Mouse (Mus musculus): ENCODE measurements around the gene Trpm1. TPM values are rescaled to one million over a fixed set of nuclear protein-coding genes. Genes with fewer than 3 reads are reported as not detected.

The Trpm1 gene
- not detected in 2 replicates for polyA plus RNA-seq (2012; rRNA removed; ENCODE audit: low replicate concordance)

GRCm38 (mm10) chr7:64153535-64153934 is at the start of gene Trpm1:
Gene Trpm1, plus strand, starts transcription at chr7:64153835.

GRCm38 (mm10) chr7:64287414-64288091 is 133.9 kb downstream of the Trpm1 start, which contains the start of gene Mtmr10:
Gene Mtmr10, plus strand, starts transcription at chr7:64287653.

Other genes starting within 250 kb of the Trpm1 start
- gene E030018B13Rik, start 237.0 kb upstream of the Trpm1 start, polyA plus RNA-seq (2012; rRNA removed; ENCODE audit: low replicate concordance), result not detected in 2 replicates
- gene Klf13, start 214.9 kb upstream of the Trpm1 start, polyA plus RNA-seq (2012; rRNA removed; ENCODE audit: low replicate concordance), result 30.4 and 34.1 TPM in 2 replicates
- 0.85 and 1.6 TPM in 2 replicates for gene Mtmr10, start 133.8 kb downstream of the Trpm1 start, polyA plus RNA-seq (2012; rRNA removed; ENCODE audit: low replicate concordance)
- 0.70 and 1.3 TPM in 2 replicates for gene Fan1, start 220.3 kb downstream of the Trpm1 start, polyA plus RNA-seq (2012; rRNA removed; ENCODE audit: low replicate concordance)
- not detected in 2 replicates for gene Mphosph10, start 238.4 kb downstream of the Trpm1 start, polyA plus RNA-seq (2012; rRNA removed; ENCODE audit: low replicate concordance)
- gene Mcee, start 238.8 kb downstream of the Trpm1 start, polyA plus RNA-seq (2012; rRNA removed; ENCODE audit: low replicate concordance), result 5.5 and 8.8 TPM in 2 replicates

All from duodenum, adult 2 months (tissue).